Mouse (Mus musculus) myocyte (in vitro differentiated cells): ENCODE data around the gene Fahd1.

Experiments used
- CEBPB ChIP-seq: IDR thresholded peaks from 2 replicates; pipeline ENCODE4 v1.6.1; 2011; ENCODE audit warnings: mild to moderate bottlenecking, moderate library complexity; ENCODE audit not compliant: poor library complexity, insufficient read depth, severe bottlenecking
- E2F4 ChIP-seq: IDR thresholded peaks from one replicate; pipeline ENCODE4 v1.6.1; 2011; ENCODE audit warnings: mild to moderate bottlenecking, control low read depth, moderate library complexity; ENCODE audit not compliant: insufficient read depth
- MAX ChIP-seq: IDR thresholded peaks from one replicate; pipeline ENCODE4 v1.6.1; 2011; ENCODE audit warnings: low read depth, mild to moderate bottlenecking, control low read depth
- MYOD1 ChIP-seq, 3 experiments: IDR thresholded peaks; one replicate each; pipeline ENCODE4 v1.6.1; 2011; ENCODE audit warnings: control low read depth in 2 of 3, low read depth in 2 of 3, mild to moderate bottlenecking in 2 of 3, moderate library complexity in 1 of 3; ENCODE audit not compliant: insufficient read length in 2 of 3, control insufficient read depth in 1 of 3
- MYOG ChIP-seq, 3 experiments: IDR thresholded peaks; one replicate each; pipeline ENCODE4 v1.6.1; 2011; ENCODE audit warnings: control low read depth in 2 of 3, low read depth in 2 of 3, mild to moderate bottlenecking in 2 of 3; ENCODE audit not compliant: insufficient read length in 2 of 3, control insufficient read depth in 1 of 3, insufficient read depth in 1 of 3
- POLR2A ChIP-seq: IDR thresholded peaks from one replicate; pipeline ENCODE4 v1.6.1; 2011; ENCODE audit warnings: low read depth, mild to moderate bottlenecking, control low read depth, moderate library complexity; ENCODE audit not compliant: insufficient read length
- POLR2AphosphoS2 ChIP-seq: IDR thresholded peaks from one replicate; pipeline ENCODE4 v1.6.1; 2011; ENCODE audit warnings: low read depth, control low read depth; ENCODE audit not compliant: insufficient read length
- REST ChIP-seq: IDR thresholded peaks from one replicate; pipeline ENCODE4 v1.6.1; 2011; ENCODE audit warnings: mild to moderate bottlenecking, control low read depth, moderate library complexity; ENCODE audit not compliant: insufficient read depth, insufficient read length
- SRF ChIP-seq: IDR thresholded peaks from one replicate; pipeline ENCODE4 v1.6.1; 2011; ENCODE audit warnings: low read depth; ENCODE audit not compliant: control insufficient read depth, insufficient read length
- TCF12 ChIP-seq: IDR thresholded peaks from one replicate; pipeline ENCODE4 v1.6.1; 2011; ENCODE audit warnings: mild to moderate bottlenecking, control low read depth; ENCODE audit not compliant: poor library complexity, insufficient read depth, severe bottlenecking
- TCF3 ChIP-seq: IDR thresholded peaks from one replicate; pipeline ENCODE4 v1.6.1; 2011; ENCODE audit warnings: low read depth, control low read depth; ENCODE audit not compliant: insufficient read length
- USF1 ChIP-seq: IDR thresholded peaks from one replicate; pipeline ENCODE4 v1.6.1; 2011; ENCODE audit warnings: low read depth, mild to moderate bottlenecking, control low read depth, moderate library complexity

DNA sequence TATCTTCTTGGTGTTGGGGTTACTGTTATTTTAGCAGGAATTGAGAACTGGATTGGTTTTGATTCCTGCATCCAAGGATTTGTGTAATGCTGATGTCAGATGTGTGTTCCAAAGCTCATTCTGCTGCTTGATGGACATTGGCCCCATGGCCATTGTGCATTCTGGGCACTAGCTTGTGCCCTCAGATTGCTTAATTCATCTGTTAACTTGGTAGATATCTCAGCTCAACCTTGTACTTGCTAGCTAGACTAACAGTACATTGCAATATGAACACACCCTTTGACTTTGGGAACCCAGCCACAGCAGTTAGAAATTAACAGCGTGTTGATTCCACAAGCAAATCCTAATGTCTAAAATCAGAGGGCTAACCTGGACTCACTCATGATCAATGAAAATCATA lies 2.8 kb downstream of the Fahd1 start:
- TF ChIP-seq POLR2A (no peak), MYOG (IDR thresholded peaks at IDR 0.05; ENCODE audit: control insufficient read depth in 1 of 3, insufficient read depth in 1 of 3, insufficient read length in 2 of 3, low read depth in 2 of 3) (no peak), MAX (no peak), TCF12 (no peak), E2F4 (no peak), CEBPB (no peak), USF1 (no peak), TCF3 (no peak), POLR2AphosphoS2 (no peak), MYOD1 (IDR thresholded peaks at IDR 0.05; ENCODE audit: control insufficient read depth in 1 of 3, insufficient read length in 2 of 3, low read depth in 2 of 3) (no peak), REST (no peak), SRF (no peak)
